Mouse (Mus musculus): Measurements from ENCODE around the gene H3f3a. TPM values are rescaled to one million over a fixed set of nuclear protein-coding genes. Genes with fewer than 3 reads are reported as not detected.
A peak's percentile ranks its signal among the peaks of the same experiment; 100 is the strongest.
"Not testable (repeated sequence)": the region's sequence is repeated elsewhere in the genome, so short reads cannot be mapped to it uniquely, and the experiment has no call there.

H3f3a gene
- polyA plus RNA-seq, 1 experiment: 348 TPM

DNA sequence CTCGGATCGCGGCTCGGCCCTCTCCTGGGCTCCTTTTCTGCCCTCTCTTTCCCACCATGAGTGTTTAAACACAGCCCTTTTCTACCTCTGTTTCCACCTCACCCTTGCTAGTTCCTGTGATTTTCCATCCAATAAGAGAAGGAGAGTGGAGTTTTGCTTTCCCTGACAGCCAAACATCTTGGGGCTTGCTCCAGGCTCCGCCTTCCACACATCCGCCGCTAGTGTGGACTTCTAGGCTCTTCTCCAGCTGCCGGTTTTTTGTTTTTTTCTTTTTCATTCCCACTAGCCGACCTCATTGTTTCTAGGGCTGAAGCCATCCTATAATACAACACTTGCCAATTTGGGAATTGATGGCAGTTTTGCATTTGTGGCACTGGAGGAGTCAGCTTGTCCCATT, 34.4 kb upstream of the H3f3a start:
- DNase-seq: peak; percentile 92
- Histone ChIP-seq H3K27me3 (replicated peaks; ENCODE audit: control insufficient read depth, insufficient read depth, low read length) (no peaks in the 10 kb centered on the region), H3K36me3 (ENCODE audit: control insufficient read depth, insufficient read depth, low read length) (no peaks in the 10 kb centered on the region), H3K27ac (ENCODE audit: insufficient read depth, low read depth, low read length) (peak overlapping the region; percentile 79), H3K4me1 (ENCODE audit: control insufficient read depth, insufficient read depth, low read length) (peaks cover 5% of the 10 kb centered on the region; the same call in 1 of the 2 replicates), H3K4me3 (ENCODE audit: insufficient read depth, low read depth, low read length) (peak overlapping the region; percentile 32)
- TF ChIP-seq CTCF (conservative IDR thresholded peaks at IDR 0.05; ENCODE audit: insufficient read depth, insufficient read length, low read depth, low read length) (no peak), POLR2A (IDR thresholded peaks at IDR 0.05; ENCODE audit: low read depth, low read length) (no peak)
- 2% methylated on average over 9 of the region's 9 CpGs for WGBS

DNA sequence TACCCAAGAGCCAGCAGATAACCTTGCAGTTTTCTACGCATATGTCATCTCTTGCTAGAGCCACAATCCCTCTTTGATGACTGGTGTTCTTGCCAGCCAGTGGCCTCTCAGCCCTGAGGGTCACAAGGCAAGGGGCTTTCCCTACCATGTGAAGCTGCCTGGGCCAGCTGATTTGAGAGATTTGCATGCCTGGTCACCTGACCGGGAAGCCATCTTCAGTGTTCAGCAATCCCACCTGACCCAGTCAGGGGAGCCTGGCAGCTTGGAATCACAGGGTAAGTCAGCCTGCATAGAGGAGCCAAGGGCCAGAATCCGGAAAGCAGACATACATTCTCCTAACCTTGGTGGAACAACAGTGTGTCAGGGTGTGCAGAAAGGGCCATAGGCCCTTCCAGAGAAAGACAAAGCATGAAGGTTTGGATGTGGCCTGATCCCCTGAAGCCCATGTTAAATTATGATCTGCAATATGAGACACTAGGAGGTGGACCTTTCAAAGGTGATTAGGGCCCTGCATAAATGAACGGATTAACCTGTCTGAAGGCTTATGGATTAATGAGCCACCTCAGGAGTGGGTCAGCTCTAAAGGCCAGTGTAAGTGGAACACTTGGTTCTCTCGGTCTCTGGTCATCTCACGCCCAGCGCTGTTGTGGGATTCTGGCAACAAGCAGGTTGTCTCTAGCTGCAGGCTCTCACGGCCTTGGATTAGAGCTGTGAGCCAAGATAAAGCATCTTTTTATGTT, 28.0 kb upstream of the H3f3a start:
- H3K36me3 ChIP-seq (ENCODE audit: control insufficient read depth, insufficient read depth, low read length): no peaks in the 10 kb centered on the region
- no peak overlapping the region for H3K4me3 ChIP-seq (ENCODE audit: insufficient read depth, low read depth, low read length)
- no peaks in the 10 kb centered on the region for H3K4me1 ChIP-seq (ENCODE audit: control insufficient read depth, insufficient read depth, low read length)
- H3K27ac ChIP-seq (ENCODE audit: insufficient read depth, low read depth, low read length): no peak overlapping the region
- WGBS: 83% methylated on average over 8 of the region's 8 CpGs
- no peak for DNase-seq
- H3K27me3 ChIP-seq (replicated peaks; ENCODE audit: control insufficient read depth, insufficient read depth, low read length): no peaks in the 10 kb centered on the region
- no peak for TF ChIP-seq CTCF (conservative IDR thresholded peaks at IDR 0.05; ENCODE audit: insufficient read depth, insufficient read length, low read depth, low read length)
- TF ChIP-seq POLR2A (IDR thresholded peaks at IDR 0.05; ENCODE audit: low read depth, low read length): no peak

DNA sequence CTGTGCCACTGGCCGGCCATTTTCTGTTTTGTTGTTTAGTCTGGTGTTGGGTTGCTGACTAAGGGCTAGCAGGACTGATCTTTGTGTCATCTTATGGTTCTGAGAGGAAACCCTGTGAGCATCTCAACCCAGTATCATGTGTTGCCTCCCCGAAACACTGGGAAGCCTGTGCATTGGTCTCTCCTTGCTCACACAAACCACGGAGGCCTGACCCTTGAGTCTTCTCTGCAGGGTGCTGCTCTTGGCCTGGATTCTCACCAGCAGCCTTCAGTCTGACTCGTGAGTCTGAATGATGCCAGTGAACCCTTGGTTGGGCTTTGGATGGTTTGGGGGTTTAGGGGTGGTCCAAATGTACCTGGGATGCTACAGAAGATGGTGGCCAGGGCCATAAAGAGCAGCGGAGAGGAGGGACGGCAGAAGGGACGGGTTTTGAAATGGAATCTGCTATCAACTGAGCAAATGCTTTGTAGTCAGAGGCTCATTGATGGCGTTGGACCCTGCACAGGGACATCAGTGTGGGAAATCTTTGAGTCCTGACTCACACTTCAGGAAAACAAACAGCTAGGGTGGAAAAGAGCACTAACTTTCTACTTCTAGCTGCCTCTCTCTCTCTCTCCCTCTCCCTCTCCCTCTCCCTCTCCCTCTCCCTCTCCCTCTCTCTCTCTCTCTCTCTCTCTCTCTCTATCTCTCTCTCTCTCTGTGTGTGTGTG, 25.6 kb upstream of the H3f3a start:
- DNase-seq: no peak
- Histone ChIP-seq H3K4me1 (ENCODE audit: control insufficient read depth, insufficient read depth, low read length) (no peaks in the 10 kb centered on the region), H3K27me3 (replicated peaks; ENCODE audit: control insufficient read depth, insufficient read depth, low read length) (no peaks in the 10 kb centered on the region), H3K36me3 (ENCODE audit: control insufficient read depth, insufficient read depth, low read length) (no peaks in the 10 kb centered on the region), H3K4me3 (ENCODE audit: insufficient read depth, low read depth, low read length) (no peak overlapping the region), H3K27ac (ENCODE audit: insufficient read depth, low read depth, low read length) (no peak overlapping the region)
- no peak for TF ChIP-seq POLR2A (IDR thresholded peaks at IDR 0.05; ENCODE audit: low read depth, low read length)
- no peak for TF ChIP-seq CTCF (conservative IDR thresholded peaks at IDR 0.05; ENCODE audit: insufficient read depth, insufficient read length, low read depth, low read length)
- WGBS: 83% methylated on average over 8 of the region's 8 CpGs

DNA sequence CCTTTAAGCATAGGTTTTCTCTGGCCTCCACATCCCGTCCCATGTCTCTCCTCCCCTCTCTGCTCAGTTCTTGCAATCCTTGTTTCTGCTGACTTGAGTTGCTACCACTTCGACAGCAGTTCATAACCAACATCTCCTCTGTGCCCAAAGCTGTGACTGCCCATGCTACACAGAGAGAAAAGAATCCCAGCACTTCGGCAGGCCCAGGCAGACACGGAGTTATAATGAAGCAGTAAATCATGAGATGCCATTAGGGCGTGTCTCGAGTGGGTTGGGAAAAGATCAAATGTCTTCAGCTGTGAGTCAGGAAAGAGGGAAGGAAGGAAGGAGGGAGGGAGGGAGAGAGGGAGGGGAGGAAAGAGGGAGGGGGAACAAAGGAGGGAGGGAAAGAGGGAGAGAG, 24.3 kb upstream of the H3f3a start:
- TF ChIP-seq POLR2A (IDR thresholded peaks at IDR 0.05; ENCODE audit: low read depth, low read length): no peak
- TF ChIP-seq CTCF (conservative IDR thresholded peaks at IDR 0.05; ENCODE audit: insufficient read depth, insufficient read length, low read depth, low read length): no peak
- H3K4me3 ChIP-seq (ENCODE audit: insufficient read depth, low read depth, low read length): no peak overlapping the region
- no peaks in the 10 kb centered on the region for H3K4me1 ChIP-seq (ENCODE audit: control insufficient read depth, insufficient read depth, low read length)
- DNase-seq: no peak
- no peaks in the 10 kb centered on the region for H3K27me3 ChIP-seq (replicated peaks; ENCODE audit: control insufficient read depth, insufficient read depth, low read length)
- WGBS: 32% methylated on average over 6 of the region's 6 CpGs
- H3K36me3 ChIP-seq (ENCODE audit: control insufficient read depth, insufficient read depth, low read length): no peaks in the 10 kb centered on the region
- H3K27ac ChIP-seq (ENCODE audit: insufficient read depth, low read depth, low read length): no peak overlapping the region

DNA sequence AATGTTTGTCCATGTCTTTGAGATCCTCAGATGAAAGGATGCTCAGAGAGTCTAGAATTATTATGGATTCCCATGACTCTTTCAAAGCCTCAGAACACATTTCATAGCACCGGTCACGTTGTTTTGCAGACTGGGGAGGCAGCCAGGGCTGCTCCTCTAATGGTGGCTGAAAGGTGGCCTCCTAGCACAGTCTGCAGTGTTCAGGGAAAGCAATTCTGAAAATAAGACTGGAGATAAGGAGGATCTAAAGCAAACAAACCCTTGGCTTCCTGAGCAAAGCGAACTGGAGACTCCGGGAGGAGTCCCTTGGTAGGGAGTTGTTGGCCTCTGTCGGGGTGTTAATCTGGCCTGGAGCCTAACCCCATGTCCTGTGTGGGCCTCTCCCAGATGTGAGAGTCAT, 23.4 kb upstream of the H3f3a start:
- TF ChIP-seq CTCF (conservative IDR thresholded peaks at IDR 0.05; ENCODE audit: insufficient read depth, insufficient read length, low read depth, low read length) (no peak), POLR2A (IDR thresholded peaks at IDR 0.05; ENCODE audit: low read depth, low read length) (no peak)
- 80% methylated on average over 5 of the region's 5 CpGs for whole genome bisulfite sequencing
- Histone ChIP-seq H3K27ac (ENCODE audit: insufficient read depth, low read depth, low read length) (no peak overlapping the region), H3K36me3 (ENCODE audit: control insufficient read depth, insufficient read depth, low read length) (no peaks in the 10 kb centered on the region), H3K4me1 (ENCODE audit: control insufficient read depth, insufficient read depth, low read length) (no peaks in the 10 kb centered on the region), H3K4me3 (ENCODE audit: insufficient read depth, low read depth, low read length) (no peak overlapping the region), H3K27me3 (replicated peaks; ENCODE audit: control insufficient read depth, insufficient read depth, low read length) (no peaks in the 10 kb centered on the region)
- no peak for DNase-seq

DNA sequence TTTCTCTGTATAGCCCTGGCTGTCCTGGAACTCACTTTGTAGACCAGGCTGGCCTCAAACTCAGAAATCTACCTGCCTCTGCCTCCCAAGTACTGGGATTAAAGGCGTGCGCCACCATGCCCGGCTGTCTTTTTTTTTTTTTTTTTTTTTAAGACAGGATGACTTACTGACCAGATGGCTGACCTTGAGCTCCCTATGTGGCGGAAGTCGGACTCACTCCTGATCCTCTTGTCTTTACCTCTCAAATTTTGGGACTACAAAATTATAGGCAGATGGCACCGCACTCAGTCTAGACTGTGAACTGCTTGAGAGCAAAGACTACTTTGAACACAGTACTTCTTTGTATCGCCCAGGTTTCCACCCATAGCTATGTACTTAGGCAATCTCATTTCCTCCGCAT, 22.7 kb upstream of the H3f3a start:
- WGBS: 88% methylated on average over 8 of the region's 8 CpGs
- H3K27me3 ChIP-seq (replicated peaks; ENCODE audit: control insufficient read depth, insufficient read depth, low read length); H3K4me1 ChIP-seq (ENCODE audit: control insufficient read depth, insufficient read depth, low read length); H3K4me3 ChIP-seq (ENCODE audit: insufficient read depth, low read depth, low read length); H3K36me3 ChIP-seq (ENCODE audit: control insufficient read depth, insufficient read depth, low read length); DNase-seq; H3K27ac ChIP-seq (ENCODE audit: insufficient read depth, low read depth, low read length): not testable (repeated sequence)

DNA sequence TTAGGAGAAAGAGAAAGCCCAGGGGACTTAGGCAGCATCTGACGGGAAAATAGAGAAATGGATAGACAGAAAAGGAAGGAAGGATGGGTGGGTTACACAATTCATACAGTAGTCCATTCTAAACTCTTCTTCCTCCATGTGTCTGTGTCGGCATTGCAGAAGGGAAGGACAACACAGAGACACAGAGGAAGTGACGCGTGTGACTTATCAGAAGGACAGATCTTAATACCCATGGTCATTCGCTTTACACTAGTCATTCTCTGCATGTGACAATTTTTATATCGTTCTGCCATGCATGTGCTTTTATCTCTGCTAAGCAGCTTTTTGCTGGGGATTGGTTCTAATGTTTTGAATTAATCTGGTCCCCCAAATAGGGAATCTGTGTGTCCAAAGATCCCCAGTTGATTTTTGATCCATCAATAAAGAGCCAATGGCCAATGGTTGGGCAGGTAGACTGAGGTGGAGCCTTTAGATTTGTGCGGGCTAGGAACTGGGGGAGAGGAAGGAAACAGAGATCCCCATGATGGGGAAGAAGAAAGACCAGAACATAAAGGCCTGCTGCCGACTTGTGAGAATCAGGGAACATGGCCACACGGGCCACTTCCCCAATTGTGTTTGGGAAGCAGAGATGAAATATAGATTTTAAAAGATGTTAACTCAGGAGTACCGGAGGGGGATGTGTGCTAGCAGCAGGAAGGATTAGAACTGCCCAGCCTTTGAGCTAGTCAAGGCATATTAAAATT, 21.7 kb upstream of the H3f3a start:
- Histone ChIP-seq H3K4me1 (ENCODE audit: control insufficient read depth, insufficient read depth, low read length) (no peaks in the 10 kb centered on the region), H3K27me3 (replicated peaks; ENCODE audit: control insufficient read depth, insufficient read depth, low read length) (no peaks in the 10 kb centered on the region), H3K36me3 (ENCODE audit: control insufficient read depth, insufficient read depth, low read length) (no peaks in the 10 kb centered on the region), H3K4me3 (ENCODE audit: insufficient read depth, low read depth, low read length) (no peak overlapping the region), H3K27ac (ENCODE audit: insufficient read depth, low read depth, low read length) (no peak overlapping the region)
- no peak for DNase-seq
- no peak for TF ChIP-seq CTCF (conservative IDR thresholded peaks at IDR 0.05; ENCODE audit: insufficient read depth, insufficient read length, low read depth, low read length)
- TF ChIP-seq POLR2A (IDR thresholded peaks at IDR 0.05; ENCODE audit: low read depth, low read length): no peak
- 80% methylated on average over 10 of the region's 10 CpGs for WGBS

Measured in kidney, adult 2 months (tissue).